Mouse (Mus musculus) C3H10T1/2 (cell line): ENCODE results near the gene Vmn1r199. TPM values are rescaled to one million over a fixed set of nuclear protein-coding genes. Genes with fewer than 3 reads are reported as not detected.

Experiments
- polyA plus RNA-seq, 2 experiments: library from polyadenylated mRNA; unstranded; fragments of >200 nt; fragmentation: generic; extraction: Trizol; gene quantifications; one replicate each; pipeline ENCODE4 v1.2.1; 2012; ENCODE audit warnings: missing spikeins in 2 of 2

The Vmn1r199 gene
- not detected for polyA plus RNA-seq

GRCm38 (mm10) chr13:22379518-22379917 lies at the start of gene Vmn1r199:
TSS of gene Vmn1r199 (plus strand) at chr13:22379818.

DNA sequence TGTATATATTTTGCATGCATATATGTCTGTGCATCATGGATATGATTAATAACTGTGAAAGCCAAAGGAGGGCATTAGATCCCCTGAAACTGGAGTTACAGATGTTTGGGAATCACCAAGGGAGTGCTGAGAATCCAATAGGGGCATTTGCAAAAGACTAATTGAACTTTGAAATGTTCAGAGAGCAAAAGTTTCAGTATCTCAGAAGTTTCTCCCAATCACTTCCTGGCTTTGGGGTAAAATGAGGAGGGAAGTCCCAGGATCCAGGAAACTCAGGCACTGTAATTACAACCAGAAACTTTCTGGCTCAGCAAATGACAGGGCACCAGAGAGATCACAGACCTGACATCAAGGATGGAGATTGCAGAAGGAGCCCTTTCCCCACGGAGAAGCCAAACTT lies 29.6 kb upstream of the Vmn1r199 start, which contains the start of gene Vmn1r198:
Gene Vmn1r198, plus strand, starts transcription at position 301 of the 400 bp plus-strand sequence.

GRCm38 (mm10) chr13:22390073-22390472 lies 10.5 kb downstream of the Vmn1r199 start, which contains the start of gene Vmn1r200:
TSS of gene Vmn1r200 (plus strand) at chr13:22390373.

Other genes starting within 250 kb of the Vmn1r199 start
- gene Vmn1r191, start 195.8 kb upstream of the Vmn1r199 start, polyA plus RNA-seq: not detected
- gene Vmn1r192, start 188.7 kb upstream of the Vmn1r199 start, polyA plus RNA-seq: not detected
- not detected for gene Vmn1r193, start 156.7 kb upstream of the Vmn1r199 start, polyA plus RNA-seq
- not detected for gene Vmn1r194, start 135.6 kb upstream of the Vmn1r199 start, polyA plus RNA-seq
- not detected for gene Vmn1r195, start 109.3 kb upstream of the Vmn1r199 start, polyA plus RNA-seq
- not detected for gene Vmn1r196, start 89.9 kb upstream of the Vmn1r199 start, polyA plus RNA-seq
- not detected for gene Vmn1r197, start 55.2 kb upstream of the Vmn1r199 start, polyA plus RNA-seq
- not detected for gene Vmn1r198, start 29.5 kb upstream of the Vmn1r199 start, polyA plus RNA-seq
- gene Vmn1r200, start 10.6 kb downstream of the Vmn1r199 start, polyA plus RNA-seq: not detected
- gene Vmn1r201, start 92.1 kb downstream of the Vmn1r199 start, polyA plus RNA-seq: not detected
- gene Vmn1r202, start 125.6 kb downstream of the Vmn1r199 start, polyA plus RNA-seq: not detected
- not detected for gene Vmn1r203, start 138.3 kb downstream of the Vmn1r199 start, polyA plus RNA-seq
- gene Vmn1r204, start 173.4 kb downstream of the Vmn1r199 start, polyA plus RNA-seq: not detected
- gene Vmn1r205, start 213.2 kb downstream of the Vmn1r199 start, polyA plus RNA-seq: not detected
- gene Vmn1r206, start 244.4 kb downstream of the Vmn1r199 start, polyA plus RNA-seq: not detected